Mouse (Mus musculus) urinary bladder, postnatal 25 days (tissue): ENCODE data around the gene Fam71a.

ENCODE experiments used
- DNase-seq: peaks from one replicate; pipeline ENCODE4 v3.0.0; 2022; ENCODE audit warnings: low spot score

The Fam71a gene

DNA sequence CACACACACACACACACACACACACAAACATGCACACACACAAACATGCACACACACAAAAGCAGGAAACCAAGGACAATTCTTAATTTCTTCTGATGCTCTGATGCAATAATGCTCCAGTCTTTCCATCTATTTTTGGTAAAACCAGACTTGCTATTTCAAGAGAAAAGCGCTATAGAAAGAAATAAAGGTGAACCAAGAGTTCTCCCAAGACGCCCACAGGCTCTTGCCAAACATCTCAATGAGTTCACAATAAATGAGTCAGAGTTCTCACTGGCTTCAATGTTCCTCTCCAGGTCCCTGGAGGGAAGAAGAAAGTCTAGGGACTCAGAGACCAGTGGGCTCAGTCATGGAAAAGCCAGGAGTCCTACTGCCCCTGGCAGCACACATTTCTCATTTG, 40.9 kb downstream of the Fam71a start:
- DNase-seq: no peak

- DNase-seq: no peak
These were observed 41.9 kb downstream of the Fam71a start for GRCm38 (mm10) chr1:191122744-191123143.

DNA sequence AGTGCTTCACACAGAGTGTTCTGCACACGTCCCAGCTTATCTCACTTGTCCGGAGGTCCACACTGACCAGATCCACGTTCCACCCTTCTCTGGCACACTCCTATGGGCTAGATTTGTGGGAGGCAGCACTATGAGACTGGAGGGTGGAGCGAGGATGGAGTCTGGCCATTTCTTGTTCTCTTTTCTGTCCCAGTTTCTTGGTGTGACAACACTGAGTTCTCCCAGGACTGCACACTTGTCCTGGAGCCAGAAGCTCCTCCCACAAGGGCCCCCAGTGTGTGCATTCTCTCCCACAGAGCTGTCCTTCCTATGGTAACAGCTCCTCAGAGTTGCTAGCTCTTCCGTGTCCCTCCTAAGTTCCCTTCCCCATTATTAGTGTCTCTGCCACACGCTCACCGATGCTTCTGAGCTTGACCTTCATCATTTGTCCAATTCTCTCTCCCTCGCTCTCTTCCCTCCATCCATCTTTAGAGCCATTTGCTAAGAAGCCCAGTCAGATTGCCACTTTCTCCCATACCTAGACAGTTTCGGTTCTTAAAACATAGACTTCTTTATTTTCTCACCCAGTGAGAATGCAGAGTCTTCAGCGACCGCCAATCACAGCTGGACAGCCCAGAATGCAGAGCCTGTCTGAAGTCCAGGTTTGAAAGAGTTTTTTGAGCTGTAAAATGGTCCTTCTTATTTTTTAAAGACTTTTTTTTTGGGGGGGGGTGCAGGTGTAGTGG, 48.9 kb downstream of the Fam71a start:
- no peak for DNase-seq

DNA sequence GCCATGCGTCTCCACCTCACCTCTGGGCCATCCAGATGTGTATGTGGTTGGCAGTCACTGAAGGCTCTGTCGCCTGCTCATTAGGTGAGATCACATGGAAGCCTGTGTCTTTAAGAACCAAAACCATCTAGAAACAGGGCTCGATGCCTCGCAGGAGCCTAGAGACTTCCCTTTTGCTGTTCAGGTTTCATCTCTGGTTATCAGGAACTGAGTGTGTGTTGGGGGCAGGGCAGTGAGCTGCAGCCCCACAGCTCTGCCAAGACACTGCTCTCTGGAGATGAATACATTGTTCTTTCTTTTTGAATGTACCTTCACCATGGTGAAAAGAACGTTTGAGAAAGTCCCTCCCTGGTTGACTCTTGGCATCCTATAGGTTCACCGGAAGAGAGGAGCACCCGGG, 49.7 kb downstream of the Fam71a start:
- no peak for DNase-seq
